Mouse (Mus musculus): ENCODE measurements around the gene Adgre5. TPM values are rescaled to one million over a fixed set of nuclear protein-coding genes. Genes with fewer than 3 reads are reported as not detected.

Adgre5 gene
- polyA plus RNA-seq, 1 experiment = 114 TPM

- no peak overlapping the region for H3K4me3 ChIP-seq (ENCODE audit: insufficient read depth, poor library complexity, severe bottlenecking)
- no peaks in the 10 kb centered on the region for H3K27me3 ChIP-seq (ENCODE audit: control insufficient read depth, insufficient read depth, insufficient read length)
- no peak for TF ChIP-seq MYOD1 (IDR thresholded peaks at IDR 0.05; ENCODE audit: control insufficient read depth, insufficient read length, low read depth)
- no peak for TF ChIP-seq FOSL1 (IDR thresholded peaks at IDR 0.05; ENCODE audit: insufficient read depth, low read length, poor library complexity, severe bottlenecking)
- no peak for TF ChIP-seq MYOG (IDR thresholded peaks at IDR 0.05; ENCODE audit: control insufficient read depth, extremely low read depth, insufficient read length)
- TF ChIP-seq USF1 (IDR thresholded peaks at IDR 0.05; ENCODE audit: low read depth) = no peak
- TF ChIP-seq CEBPB (IDR thresholded peaks at IDR 0.05; ENCODE audit: low read depth) = no peak
- TF ChIP-seq MAX (IDR thresholded peaks at IDR 0.05) = no peak
- TF ChIP-seq CTCF (IDR thresholded peaks at IDR 0.05; ENCODE audit: control insufficient read depth, insufficient read depth, insufficient read length) = no peak
- H3K79me3 ChIP-seq (ENCODE audit: low read depth) = no peaks in the 10 kb centered on the region
- no peaks in the 10 kb centered on the region for H3K36me3 ChIP-seq (ENCODE audit: control insufficient read depth, insufficient read depth)
- H3K79me2 ChIP-seq (ENCODE audit: control insufficient read depth, insufficient read depth) = no peaks in the 10 kb centered on the region
- no peak overlapping the region for H3ac ChIP-seq (ENCODE audit: control insufficient read depth, insufficient read length, low read depth)
Observed at GRCm38 (mm10) chr8:83778051-83778450, 36.9 kb upstream of the Adgre5 start.

GRCm38 (mm10) chr8:83776632-83777031, 35.5 kb upstream of the Adgre5 start:
- no peaks in the 10 kb centered on the region for H3K36me3 ChIP-seq (ENCODE audit: control insufficient read depth, insufficient read depth)
- TF ChIP-seq MYOD1 (IDR thresholded peaks at IDR 0.05; ENCODE audit: control insufficient read depth, insufficient read length, low read depth) (no peak), MAX (IDR thresholded peaks at IDR 0.05) (no peak), USF1 (IDR thresholded peaks at IDR 0.05; ENCODE audit: low read depth) (no peak), FOSL1 (IDR thresholded peaks at IDR 0.05; ENCODE audit: insufficient read depth, low read length, poor library complexity, severe bottlenecking) (no peak), MYOG (IDR thresholded peaks at IDR 0.05; ENCODE audit: control insufficient read depth, extremely low read depth, insufficient read length) (no peak), CEBPB (IDR thresholded peaks at IDR 0.05; ENCODE audit: low read depth) (no peak), CTCF (IDR thresholded peaks at IDR 0.05; ENCODE audit: control insufficient read depth, insufficient read depth, insufficient read length) (no peak)
- H3K4me3 ChIP-seq (ENCODE audit: insufficient read depth, poor library complexity, severe bottlenecking) = no peak overlapping the region
- H3K79me2 ChIP-seq (ENCODE audit: control insufficient read depth, insufficient read depth) = no peaks in the 10 kb centered on the region
- no peak overlapping the region for H3ac ChIP-seq (ENCODE audit: control insufficient read depth, insufficient read length, low read depth)
- no peaks in the 10 kb centered on the region for H3K79me3 ChIP-seq (ENCODE audit: low read depth)
- H3K27me3 ChIP-seq (ENCODE audit: control insufficient read depth, insufficient read depth, insufficient read length) = no peaks in the 10 kb centered on the region

DNA sequence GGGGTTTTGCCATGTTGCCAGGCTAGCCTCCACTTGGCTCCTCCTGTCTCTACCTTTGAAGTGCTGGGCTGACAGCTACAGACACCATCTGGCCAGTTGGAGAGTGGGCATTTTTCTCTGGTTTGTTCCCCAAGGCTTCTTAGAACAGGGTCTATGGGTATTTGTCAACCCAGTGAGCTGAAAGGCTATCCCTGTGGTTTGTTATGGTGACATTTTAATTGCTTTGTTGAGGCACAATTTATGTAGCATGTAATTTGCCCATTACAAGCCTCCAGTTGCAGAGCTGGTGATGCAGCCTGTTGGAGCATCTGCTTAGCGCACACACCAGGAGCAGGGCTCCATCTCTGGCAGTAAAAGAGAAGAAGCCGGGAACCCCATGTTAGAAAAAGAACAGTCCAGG, 33.1 kb upstream of the Adgre5 start:
- no peaks in the 10 kb centered on the region for H3K79me2 ChIP-seq (ENCODE audit: control insufficient read depth, insufficient read depth)
- no peaks in the 10 kb centered on the region for H3K27me3 ChIP-seq (ENCODE audit: control insufficient read depth, insufficient read depth, insufficient read length)
- H3K36me3 ChIP-seq (ENCODE audit: control insufficient read depth, insufficient read depth) = no peaks in the 10 kb centered on the region
- H3ac ChIP-seq (ENCODE audit: control insufficient read depth, insufficient read length, low read depth) = no peak overlapping the region
- H3K4me3 ChIP-seq (ENCODE audit: insufficient read depth, poor library complexity, severe bottlenecking) = no peak overlapping the region
- TF ChIP-seq MAX (IDR thresholded peaks at IDR 0.05) = no peak
- no peak for TF ChIP-seq CEBPB (IDR thresholded peaks at IDR 0.05; ENCODE audit: low read depth)
- TF ChIP-seq FOSL1 (IDR thresholded peaks at IDR 0.05; ENCODE audit: insufficient read depth, low read length, poor library complexity, severe bottlenecking) = no peak
- no peak for TF ChIP-seq CTCF (IDR thresholded peaks at IDR 0.05; ENCODE audit: control insufficient read depth, insufficient read depth, insufficient read length)
- no peak for TF ChIP-seq MYOG (IDR thresholded peaks at IDR 0.05; ENCODE audit: control insufficient read depth, extremely low read depth, insufficient read length)
- no peak for TF ChIP-seq MYOD1 (IDR thresholded peaks at IDR 0.05; ENCODE audit: control insufficient read depth, insufficient read length, low read depth)
- no peak for TF ChIP-seq USF1 (IDR thresholded peaks at IDR 0.05; ENCODE audit: low read depth)
- H3K79me3 ChIP-seq (ENCODE audit: low read depth) = no peaks in the 10 kb centered on the region

DNA sequence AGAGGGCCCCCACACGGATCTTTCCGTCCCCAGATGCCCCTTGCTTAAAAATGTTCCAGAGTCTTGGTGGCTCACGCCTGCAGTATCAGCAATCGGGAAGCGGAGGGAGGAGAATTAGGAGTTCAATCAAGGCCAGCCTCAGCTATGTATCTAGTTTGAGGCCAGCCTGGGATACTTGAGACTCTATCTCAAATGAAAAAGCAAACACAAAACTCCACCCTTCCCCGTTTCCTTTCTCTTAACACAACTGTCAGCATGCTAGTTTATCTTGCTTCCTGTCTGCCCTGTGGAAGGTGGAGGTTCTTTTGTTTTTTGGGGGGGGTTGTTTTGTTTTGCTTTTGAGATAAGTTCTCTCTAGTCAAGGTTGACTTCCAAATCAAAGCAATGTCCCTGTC, 32.3 kb upstream of the Adgre5 start:
- Histone ChIP-seq H3K36me3 (ENCODE audit: control insufficient read depth, insufficient read depth) (no peaks in the 10 kb centered on the region), H3K79me3 (ENCODE audit: low read depth) (no peaks in the 10 kb centered on the region), H3K79me2 (ENCODE audit: control insufficient read depth, insufficient read depth) (no peaks in the 10 kb centered on the region), H3ac (ENCODE audit: control insufficient read depth, insufficient read length, low read depth) (no peak overlapping the region), H3K27me3 (ENCODE audit: control insufficient read depth, insufficient read depth, insufficient read length) (no peaks in the 10 kb centered on the region), H3K4me3 (ENCODE audit: insufficient read depth, poor library complexity, severe bottlenecking) (no peak overlapping the region)
- TF ChIP-seq MYOD1 (IDR thresholded peaks at IDR 0.05; ENCODE audit: control insufficient read depth, insufficient read length, low read depth) = no peak
- no peak for TF ChIP-seq MYOG (IDR thresholded peaks at IDR 0.05; ENCODE audit: control insufficient read depth, extremely low read depth, insufficient read length)
- TF ChIP-seq FOSL1 (IDR thresholded peaks at IDR 0.05; ENCODE audit: insufficient read depth, low read length, poor library complexity, severe bottlenecking) = no peak

DNA sequence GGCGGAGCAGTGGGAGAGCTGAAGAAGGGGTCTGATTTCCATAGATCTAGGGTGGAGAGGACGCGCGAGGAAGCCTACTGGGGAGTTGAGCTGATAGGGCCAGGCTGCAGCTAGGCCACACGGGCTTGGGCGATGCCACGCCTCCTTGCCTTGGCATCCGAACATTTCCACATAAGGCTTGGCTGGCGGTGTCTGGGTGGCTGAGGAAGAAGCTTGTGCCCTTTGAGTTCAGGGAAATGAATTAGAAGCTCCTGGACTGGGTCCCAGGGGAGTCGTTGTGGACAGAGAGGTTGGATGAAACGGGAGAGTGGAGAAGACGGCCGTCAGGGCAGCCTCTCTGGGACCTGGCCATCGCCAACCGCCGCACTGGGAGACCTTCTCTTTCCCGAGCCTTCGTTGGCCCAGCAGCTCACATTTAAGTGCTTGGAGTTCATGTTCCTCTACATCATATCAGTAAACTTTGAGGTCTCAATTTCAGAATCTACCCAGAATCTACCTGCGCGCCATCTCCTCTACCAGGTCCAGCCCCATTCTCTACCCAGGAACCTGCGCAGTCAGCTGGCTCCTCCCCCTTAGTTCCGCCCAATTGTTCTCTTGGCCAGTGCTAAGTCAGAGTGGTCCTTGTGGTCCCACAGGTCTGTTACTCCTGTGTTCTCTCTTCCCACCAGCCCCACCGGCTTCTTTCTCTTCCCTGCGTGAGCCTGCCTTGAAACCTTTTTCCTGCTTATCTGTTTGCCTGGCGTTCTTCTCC, 31.8 kb upstream of the Adgre5 start:
- Histone ChIP-seq H3ac (ENCODE audit: control insufficient read depth, insufficient read length, low read depth) (no peak overlapping the region), H3K79me3 (ENCODE audit: low read depth) (no peaks in the 10 kb centered on the region), H3K36me3 (ENCODE audit: control insufficient read depth, insufficient read depth) (no peaks in the 10 kb centered on the region), H3K27me3 (ENCODE audit: control insufficient read depth, insufficient read depth, insufficient read length) (no peaks in the 10 kb centered on the region), H3K79me2 (ENCODE audit: control insufficient read depth, insufficient read depth) (no peaks in the 10 kb centered on the region), H3K4me3 (ENCODE audit: insufficient read depth, poor library complexity, severe bottlenecking) (no peak overlapping the region)
- no peak for TF ChIP-seq FOSL1 (IDR thresholded peaks at IDR 0.05; ENCODE audit: insufficient read depth, low read length, poor library complexity, severe bottlenecking)

DNA sequence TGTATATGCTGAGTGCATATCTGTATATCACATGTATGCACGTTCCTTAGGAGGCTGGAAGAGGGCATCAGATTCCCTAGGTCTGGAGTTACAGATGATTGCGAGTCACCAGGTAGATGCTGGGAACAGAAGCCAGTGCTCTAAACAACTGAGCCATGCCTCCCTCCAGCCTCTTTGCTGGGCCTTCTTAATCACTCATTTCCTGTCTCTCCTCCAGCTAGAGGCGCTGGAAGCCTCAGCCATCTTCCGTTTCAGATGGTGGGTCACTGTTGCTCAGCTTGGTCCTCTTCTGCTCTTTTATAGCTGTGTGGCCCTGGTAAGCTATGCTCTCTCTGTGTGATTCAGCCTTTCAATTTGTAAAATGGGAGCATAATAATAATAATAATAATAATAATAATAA, 30.7 kb upstream of the Adgre5 start:
- H3K79me2 ChIP-seq (ENCODE audit: control insufficient read depth, insufficient read depth) = no peaks in the 10 kb centered on the region
- no peak overlapping the region for H3K4me3 ChIP-seq (ENCODE audit: insufficient read depth, poor library complexity, severe bottlenecking)
- H3K79me3 ChIP-seq (ENCODE audit: low read depth) = no peaks in the 10 kb centered on the region
- no peaks in the 10 kb centered on the region for H3K27me3 ChIP-seq (ENCODE audit: control insufficient read depth, insufficient read depth, insufficient read length)
- TF ChIP-seq CEBPB (IDR thresholded peaks at IDR 0.05; ENCODE audit: low read depth) (no peak), USF1 (IDR thresholded peaks at IDR 0.05; ENCODE audit: low read depth) (no peak), MYOD1 (IDR thresholded peaks at IDR 0.05; ENCODE audit: control insufficient read depth, insufficient read length, low read depth) (no peak), MAX (IDR thresholded peaks at IDR 0.05) (no peak), FOSL1 (IDR thresholded peaks at IDR 0.05; ENCODE audit: insufficient read depth, low read length, poor library complexity, severe bottlenecking) (no peak), CTCF (IDR thresholded peaks at IDR 0.05; ENCODE audit: control insufficient read depth, insufficient read depth, insufficient read length) (no peak), MYOG (IDR thresholded peaks at IDR 0.05; ENCODE audit: control insufficient read depth, extremely low read depth, insufficient read length) (no peak)
- H3ac ChIP-seq (ENCODE audit: control insufficient read depth, insufficient read length, low read depth) = no peak overlapping the region
- no peaks in the 10 kb centered on the region for H3K36me3 ChIP-seq (ENCODE audit: control insufficient read depth, insufficient read depth)

Measured in C2C12 (cell line).